Mouse (Mus musculus): ENCODE data around the gene D16Ertd472e. TPM values are rescaled to one million over a fixed set of nuclear protein-coding genes. Genes with fewer than 3 reads are reported as not detected.

D16Ertd472e gene
- polyA plus RNA-seq, 1 experiment = 16.8 TPM

- H3K36me3 ChIP-seq (ENCODE audit: control insufficient read depth, insufficient read depth, low read length, poor library complexity, severe bottlenecking) = peaks cover 10% of the 10 kb centered on the region; the same call in 1 of the 2 replicates
- H3K27me3 ChIP-seq (ENCODE audit: control insufficient read depth, insufficient read depth, low read length, poor library complexity, severe bottlenecking) = no peaks in the 10 kb centered on the region
- peaks cover 6% of the 10 kb centered on the region for H3K9me3 ChIP-seq (replicated peaks; ENCODE audit: control insufficient read depth, insufficient read depth, low read length, poor library complexity, severe bottlenecking)
- peak overlapping the region; percentile 90 for H3K9ac ChIP-seq (ENCODE audit: low read depth, poor library complexity, severe bottlenecking)
- no peak overlapping the region for H3K27ac ChIP-seq (ENCODE audit: insufficient read depth, low read length)
- TF ChIP-seq POLR2A (IDR thresholded peaks at IDR 0.05; ENCODE audit: insufficient read depth, low read length) (no peak), EP300 (IDR thresholded peaks at IDR 0.05; ENCODE audit: insufficient read depth, low read depth, low read length) (no peak), CTCF (IDR thresholded peaks at IDR 0.05; ENCODE audit: low read depth, low read length) (no peak)
- peak overlapping the region; percentile 89 for H3K4me3 ChIP-seq (ENCODE audit: low read depth, low read length)
- no peaks in the 10 kb centered on the region for H3K4me1 ChIP-seq (ENCODE audit: control insufficient read depth, insufficient read depth, low read length)
These were observed 543 bp downstream of the D16Ertd472e start for GRCm38 (mm10) chr16:78575852-78576477.

GRCm38 (mm10) chr16:78575190-78575851 lies 1.2 kb downstream of the D16Ertd472e start:
- H3K27ac ChIP-seq (ENCODE audit: insufficient read depth, low read length) = no peak overlapping the region
- peak overlapping the region; percentile 90 for H3K9ac ChIP-seq (ENCODE audit: low read depth, poor library complexity, severe bottlenecking)
- TF ChIP-seq EP300 (IDR thresholded peaks at IDR 0.05; ENCODE audit: insufficient read depth, low read depth, low read length) = no peak

GRCm38 (mm10) chr16:78574241-78574640 lies 2.3 kb downstream of the D16Ertd472e start:
- H3K27me3 ChIP-seq (ENCODE audit: control insufficient read depth, insufficient read depth, low read length, poor library complexity, severe bottlenecking) = no peaks in the 10 kb centered on the region
- TF ChIP-seq POLR2A (IDR thresholded peaks at IDR 0.05; ENCODE audit: insufficient read depth, low read length) = no peak
- no peak for TF ChIP-seq EP300 (IDR thresholded peaks at IDR 0.05; ENCODE audit: insufficient read depth, low read depth, low read length)
- TF ChIP-seq CTCF (IDR thresholded peaks at IDR 0.05; ENCODE audit: low read depth, low read length) = no peak
- peaks cover 10% of the 10 kb centered on the region; the same call in 1 of the 2 replicates for H3K36me3 ChIP-seq (ENCODE audit: control insufficient read depth, insufficient read depth, low read length, poor library complexity, severe bottlenecking)
- no peak overlapping the region for H3K9ac ChIP-seq (ENCODE audit: low read depth, poor library complexity, severe bottlenecking)
- no peaks in the 10 kb centered on the region for H3K9me3 ChIP-seq (replicated peaks; ENCODE audit: control insufficient read depth, insufficient read depth, low read length, poor library complexity, severe bottlenecking)
- no peak overlapping the region for H3K4me3 ChIP-seq (ENCODE audit: low read depth, low read length)
- no peaks in the 10 kb centered on the region for H3K4me1 ChIP-seq (ENCODE audit: control insufficient read depth, insufficient read depth, low read length)
- H3K27ac ChIP-seq (ENCODE audit: insufficient read depth, low read length) = no peak overlapping the region

More at GRCm38 (mm10) chr16:78575190-78575851, 1.2 kb downstream of the D16Ertd472e start:
- Histone ChIP-seq H3K36me3 (ENCODE audit: control insufficient read depth, insufficient read depth, low read length, poor library complexity, severe bottlenecking) (peaks cover 10% of the 10 kb centered on the region; the same call in 1 of the 2 replicates), H3K4me1 (ENCODE audit: control insufficient read depth, insufficient read depth, low read length) (no peaks in the 10 kb centered on the region), H3K9me3 (replicated peaks; ENCODE audit: control insufficient read depth, insufficient read depth, low read length, poor library complexity, severe bottlenecking) (no peaks in the 10 kb centered on the region; the same call in 1 of the 2 replicates), H3K27me3 (ENCODE audit: control insufficient read depth, insufficient read depth, low read length, poor library complexity, severe bottlenecking) (no peaks in the 10 kb centered on the region), H3K4me3 (ENCODE audit: low read depth, low read length) (peak overlapping the region; percentile 89)

GRCm38 (mm10) chr16:78573016-78573415 lies 3.5 kb downstream of the D16Ertd472e start:
- no peak for TF ChIP-seq EP300 (IDR thresholded peaks at IDR 0.05; ENCODE audit: insufficient read depth, low read depth, low read length)
- TF ChIP-seq CTCF (IDR thresholded peaks at IDR 0.05; ENCODE audit: low read depth, low read length) = no peak
- TF ChIP-seq POLR2A (IDR thresholded peaks at IDR 0.05; ENCODE audit: insufficient read depth, low read length) = no peak
- Histone ChIP-seq H3K27me3 (ENCODE audit: control insufficient read depth, insufficient read depth, low read length, poor library complexity, severe bottlenecking) (no peaks in the 10 kb centered on the region), H3K27ac (ENCODE audit: insufficient read depth, low read length) (no peak overlapping the region), H3K4me1 (ENCODE audit: control insufficient read depth, insufficient read depth, low read length) (no peaks in the 10 kb centered on the region), H3K9me3 (replicated peaks; ENCODE audit: control insufficient read depth, insufficient read depth, low read length, poor library complexity, severe bottlenecking) (no peaks in the 10 kb centered on the region), H3K36me3 (ENCODE audit: control insufficient read depth, insufficient read depth, low read length, poor library complexity, severe bottlenecking) (peaks cover 10% of the 10 kb centered on the region; the same call in 1 of the 2 replicates), H3K9ac (ENCODE audit: low read depth, poor library complexity, severe bottlenecking) (no peak overlapping the region), H3K4me3 (ENCODE audit: low read depth, low read length) (no peak overlapping the region)

- no peak overlapping the region for H3K4me3 ChIP-seq (ENCODE audit: low read depth, low read length)
- no peak overlapping the region for H3K27ac ChIP-seq (ENCODE audit: insufficient read depth, low read length)
- H3K9me3 ChIP-seq (replicated peaks; ENCODE audit: control insufficient read depth, insufficient read depth, low read length, poor library complexity, severe bottlenecking) = no peaks in the 10 kb centered on the region
- TF ChIP-seq EP300 (IDR thresholded peaks at IDR 0.05; ENCODE audit: insufficient read depth, low read depth, low read length) (no peak), POLR2A (IDR thresholded peaks at IDR 0.05; ENCODE audit: insufficient read depth, low read length) (no peak), CTCF (IDR thresholded peaks at IDR 0.05; ENCODE audit: low read depth, low read length) (no peak)
- no peaks in the 10 kb centered on the region for H3K27me3 ChIP-seq (ENCODE audit: control insufficient read depth, insufficient read depth, low read length, poor library complexity, severe bottlenecking)
- no peak overlapping the region for H3K9ac ChIP-seq (ENCODE audit: low read depth, poor library complexity, severe bottlenecking)
- no peaks in the 10 kb centered on the region for H3K36me3 ChIP-seq (ENCODE audit: control insufficient read depth, insufficient read depth, low read length, poor library complexity, severe bottlenecking)
- H3K4me1 ChIP-seq (ENCODE audit: control insufficient read depth, insufficient read depth, low read length) = peaks cover 3% of the 10 kb centered on the region
These were observed 12.2 kb downstream of the D16Ertd472e start for GRCm38 (mm10) chr16:78564110-78564821.
